Mouse (Mus musculus) bone marrow, adult 2 months (tissue): ENCODE results near the gene Cd163. TPM values are rescaled to one million over a fixed set of nuclear protein-coding genes. Genes with fewer than 3 reads are reported as not detected.

Experiments used
- H3K27ac ChIP-seq: fragments of 200-500 bp; 2 replicates; pipeline ENCODE4 v1.5.1; 2012; ENCODE audit warnings: low read depth, mild to moderate bottlenecking, control low read depth, inconsistent platforms, low read length; ENCODE audit not compliant: control insufficient read depth, poor library complexity, insufficient read depth
- H3K4me1 ChIP-seq: fragments of 200-500 bp; 2 replicates; pipeline ENCODE4 v1.6.1; 2011; ENCODE audit warnings: low read length; ENCODE audit not compliant: control insufficient read depth, insufficient read depth
- H3K4me3 ChIP-seq: fragments of 200-500 bp; replicated peaks from 2 replicates; pipeline ENCODE3; 2011; ENCODE audit warnings: mild to moderate bottlenecking, low read depth, low read length, control low read depth; ENCODE audit not compliant: control insufficient read depth
- CTCF ChIP-seq: fragments of 200-500 bp; IDR thresholded peaks from 2 replicates; pipeline ENCODE4 v1.5.1; 2011; ENCODE audit warnings: low read length, control low read depth; ENCODE audit not compliant: control insufficient read depth, insufficient read depth
- POLR2A ChIP-seq: fragments of 200-500 bp; IDR thresholded peaks from 2 replicates; pipeline ENCODE4 v1.6.1; 2011; ENCODE audit warnings: low read depth, mild to moderate bottlenecking, control low read depth, low read length, borderline replicate concordance; ENCODE audit not compliant: control insufficient read depth
- WGBS: fragments of 180-500 bp; shearing (Covaris S2); methylation state at CpG from one replicate; pipeline ENCODE4 v1.1.7; 2018; 5-methylcytosine and 5-hydroxymethylcytosine counted together
- polyA plus RNA-seq: library from polyadenylated mRNA; stranded (reverse); fragments of >200 nt; gene quantifications from 2 replicates; pipeline ENCODE4 v1.2.4, GENCODE M21; 2011; ENCODE audit warnings: low replicate concordance; ENCODE audit not compliant: missing spikeins, insufficient read depth, insufficient read length

Cd163 gene
- polyA plus RNA-seq, 1 experiment = 14.5 TPM

DNA sequence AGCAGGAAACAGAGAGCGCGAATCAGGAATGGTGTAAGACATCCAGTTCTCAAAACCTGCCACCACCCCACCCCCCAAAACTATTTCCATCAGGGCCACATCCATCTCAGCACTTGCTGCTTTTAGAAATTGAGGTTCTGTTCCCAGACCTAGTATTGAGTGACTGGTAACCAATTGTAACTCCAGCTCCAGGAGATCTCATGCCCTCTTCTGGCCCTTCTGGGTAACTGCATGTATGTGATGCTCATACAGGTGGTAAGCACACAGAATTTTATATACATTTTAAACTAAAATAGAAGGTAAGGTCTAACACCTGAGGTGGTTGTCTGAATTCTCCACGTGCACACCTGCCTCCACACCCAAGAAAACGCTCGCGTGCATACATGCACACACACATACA, 42.2 kb downstream of the Cd163 start:
- no peaks in the 10 kb centered on the region for H3K4me1 ChIP-seq
- H3K4me3 ChIP-seq = no peak overlapping the region
- no peak for TF ChIP-seq POLR2A
- TF ChIP-seq CTCF = no peak
- 91% methylated on average over 6 of the region's 6 CpGs for WGBS
- H3K27ac ChIP-seq = no peak overlapping the region

- Histone ChIP-seq H3K27ac (no peak overlapping the region), H3K4me1 (no peaks in the 10 kb centered on the region), H3K4me3 (no peak overlapping the region)
- TF ChIP-seq CTCF = no peak
- TF ChIP-seq POLR2A = no peak
- 23% methylated on average over 2 of the region's 2 CpGs for WGBS
Measured at GRCm38 (mm10) chr6:124353246-124353645, 48.8 kb downstream of the Cd163 start.

DNA sequence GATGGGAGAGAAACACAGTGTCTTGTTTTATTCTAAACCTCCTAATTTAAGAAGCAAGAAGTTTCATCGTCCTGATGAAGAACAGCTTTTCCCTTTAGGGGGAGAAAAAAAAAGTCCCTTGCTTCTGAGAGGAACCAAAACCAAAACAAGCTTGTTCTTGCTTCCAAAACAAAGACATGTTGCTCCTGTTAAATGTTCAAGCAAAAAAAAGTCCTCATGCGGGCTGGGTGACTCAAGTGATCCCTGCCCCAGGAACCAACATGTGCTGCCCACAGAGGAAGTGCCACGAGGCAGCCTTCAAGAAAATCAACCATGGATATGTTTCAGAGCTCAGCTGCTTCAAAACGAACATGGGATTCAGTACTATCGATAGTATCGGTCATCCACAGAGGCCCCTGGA, 54.5 kb downstream of the Cd163 start:
- 46% methylated on average over 6 of the region's 6 CpGs for WGBS
- no peak overlapping the region for H3K27ac ChIP-seq
- H3K4me3 ChIP-seq = no peak overlapping the region
- TF ChIP-seq CTCF (no peak), POLR2A (no peak)
- no peaks in the 10 kb centered on the region; the same call in 1 of the 2 replicates for H3K4me1 ChIP-seq

DNA sequence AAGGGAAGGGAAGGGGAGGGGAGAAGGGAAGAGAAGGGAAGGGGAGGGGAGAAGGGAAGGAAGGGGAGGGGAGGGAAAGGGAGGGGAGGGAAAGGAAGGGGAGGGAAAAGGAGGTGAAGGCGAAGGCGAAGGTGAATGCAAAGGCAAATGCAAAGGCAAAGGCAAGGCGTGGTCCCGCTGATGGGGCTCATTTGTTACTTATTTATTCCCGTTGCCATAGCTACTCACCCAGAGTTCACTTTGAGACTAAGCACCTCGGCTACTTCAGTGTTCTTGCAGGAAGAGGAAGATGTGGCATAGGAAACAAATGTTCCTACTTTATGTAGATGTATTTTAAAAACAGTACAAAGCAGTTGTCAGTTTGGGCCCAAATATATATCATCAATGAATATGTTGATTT, 56.1 kb downstream of the Cd163 start:
- Histone ChIP-seq H3K27ac (no peak overlapping the region), H3K4me1 (no peaks in the 10 kb centered on the region; the same call in 1 of the 2 replicates), H3K4me3 (no peak overlapping the region)
- no peak for TF ChIP-seq CTCF
- no peak for TF ChIP-seq POLR2A
- 52% methylated on average over 6 of the region's 6 CpGs for WGBS

DNA sequence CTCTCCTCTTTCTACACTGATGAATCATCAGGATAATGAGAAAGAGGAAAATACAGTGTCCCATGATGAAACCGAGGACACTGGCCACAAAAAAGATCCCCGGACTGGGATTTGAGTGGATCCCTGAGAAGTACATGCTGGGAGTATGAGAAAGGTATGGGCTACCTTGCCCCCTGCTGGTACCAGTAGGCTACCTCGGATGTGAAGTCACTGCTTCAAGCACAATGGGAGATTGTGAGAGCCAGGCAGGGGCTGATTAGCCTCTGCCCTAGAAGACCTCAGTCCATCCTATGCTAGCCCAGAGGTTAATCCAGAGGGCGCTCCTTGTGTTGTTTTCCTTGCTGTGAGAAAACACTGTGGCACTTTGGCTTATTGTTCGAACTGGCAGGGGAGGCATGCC, 59.9 kb downstream of the Cd163 start:
- no peaks in the 10 kb centered on the region; the same call in 1 of the 2 replicates for H3K4me1 ChIP-seq
- TF ChIP-seq POLR2A (no peak), CTCF (no peak; the same call in 1 of the 2 replicates)
- no peak overlapping the region for H3K4me3 ChIP-seq
- 60% methylated on average over 5 of the region's 5 CpGs for WGBS
- H3K27ac ChIP-seq = no peak overlapping the region

DNA sequence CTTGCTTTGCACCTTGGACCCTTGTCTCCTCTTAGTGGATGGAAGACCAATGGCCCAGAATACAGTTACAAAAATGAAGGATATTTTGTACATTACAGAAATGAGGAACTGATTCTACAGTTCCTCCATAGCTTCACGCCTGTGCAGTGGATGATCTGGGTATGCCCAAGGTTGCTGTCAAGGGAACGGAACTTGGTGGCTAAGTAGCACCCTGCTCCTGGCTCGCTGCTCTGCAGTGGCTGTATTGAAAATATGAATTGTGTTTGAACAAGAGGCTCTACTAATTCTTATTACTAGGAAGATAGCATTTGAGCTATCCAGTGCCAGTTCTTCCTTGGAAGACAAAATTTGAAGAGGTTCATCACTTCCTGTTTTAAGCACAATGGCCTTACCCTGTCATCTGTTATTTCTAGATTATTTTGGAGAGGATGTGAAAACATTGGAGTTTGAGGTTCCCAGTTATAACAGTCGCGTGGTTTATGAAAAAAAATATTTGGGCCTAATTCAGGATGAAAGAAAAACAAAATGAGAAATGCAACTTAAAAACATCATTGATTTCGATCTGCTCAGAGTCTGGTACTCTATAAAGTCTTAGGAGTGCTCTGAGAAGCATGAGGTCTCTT, 69.2 kb downstream of the Cd163 start:
- Histone ChIP-seq H3K4me3 (no peak overlapping the region), H3K27ac (no peak overlapping the region), H3K4me1 (peaks cover 6% of the 10 kb centered on the region; the same call in 1 of the 2 replicates)
- WGBS = 24% methylated on average over 6 of the region's 6 CpGs
- no peak for TF ChIP-seq POLR2A
- no peak for TF ChIP-seq CTCF

- 22% methylated on average over 4 of the region's 4 CpGs for WGBS
- H3K27ac ChIP-seq = no peak overlapping the region
- H3K4me3 ChIP-seq = no peak overlapping the region
- peaks cover 6% of the 10 kb centered on the region; the same call in 1 of the 2 replicates for H3K4me1 ChIP-seq
- TF ChIP-seq CTCF (no peak), POLR2A (no peak)
Measured at GRCm38 (mm10) chr6:124374683-124375082, 70.2 kb downstream of the Cd163 start.

GRCm38 (mm10) chr6:124375435-124375884, 71.0 kb downstream of the Cd163 start:
- under 1% methylated on average over 11 of the region's 11 CpGs for WGBS
- peak overlapping the region; percentile 73 for H3K27ac ChIP-seq
- H3K4me3 ChIP-seq = no peak overlapping the region
- TF ChIP-seq POLR2A (no peak), CTCF (no peak)
- H3K4me1 ChIP-seq = peaks cover 6% of the 10 kb centered on the region; the same call in 1 of the 2 replicates
